Comparison of ENCODE assay signal across 10 mouse cellular contexts in the genomic region with DNA sequence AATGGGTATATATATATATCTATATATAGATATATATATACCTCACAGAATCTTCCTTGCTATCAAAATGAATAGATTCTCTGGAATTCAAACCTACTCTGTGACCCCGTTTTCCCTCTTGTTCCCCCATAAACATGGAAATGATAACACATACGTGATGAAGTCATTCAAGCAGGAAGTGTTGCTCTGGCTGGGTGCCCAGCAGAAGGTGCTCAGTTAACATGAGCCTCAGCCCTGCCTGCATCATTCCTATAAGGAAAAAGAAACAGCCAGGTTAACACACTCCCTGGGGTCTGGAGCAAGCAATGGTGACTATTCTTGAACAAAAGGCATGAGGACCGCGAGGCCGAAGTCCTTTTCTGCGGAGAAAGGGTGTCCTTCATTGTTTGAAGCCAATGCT. TPM values are rescaled to one million over a fixed set of nuclear protein-coding genes. Genes with fewer than 3 reads are reported as not detected.
DNase-seq lines count a peak whose midpoint lies in the region.
"Had no signal": no experiment of that assay in that cellular context is flagged by ENCODE, and none has a peak within 500 bp of the region (broad histone marks: within the 10 kb centered on the region; RNA-seq: fewer than 3 reads in every experiment).

No protein-coding gene starts in this region.

- DNase-seq in heart, adult 9 months (ENCODE audit: low spot score in 2 of 2), result peak; percentile 21 to 23
- no peak for DNase-seq in heart, postnatal 4 days
- peak; percentile 18 to 52 for DNase-seq in kidney, postnatal 36 days
- DNase-seq in kidney, adult 8-10 months, result no peak
- DNase-seq in lung, postnatal 10 days, result peak; percentile 43
- peak; percentile 67 for DNase-seq in lung, postnatal 36 days
- DNase-seq in left cerebral cortex, postnatal 14 days (ENCODE audit: low spot score in 2 of 2), result no peak
- DNase-seq: adrenal gland, adult 2 months; cerebellum, adult 11 months; cerebellum, adult 9-11 months had no signal

- intact Hi-C loops in left cerebral cortex, postnatal 14 days (cut with DNase I), result loop anchor here (5.0 kb wide), 3 partner anchors 104 to 269 kb away; no protein-coding TSS in a partner anchor

RNA-seq across cellular contexts. Expression of gene Gclc, which starts 54.1 kb away (rescaled TPM):
- 10 to 100 TPM; 12.0 to 12.4 TPM for total RNA-seq in heart, postnatal 4 days (2021)
- total RNA-seq in left cerebral cortex, postnatal 14 days (2021), result 10 to 100 TPM; 35.1 to 36.3 TPM

Comparison
In these comparisons a context has a peak if more than half of its experiments do, and no peak if none do; other contexts are left out.
1. DNase-seq: peak in heart, adult 9 months (2 of 2), kidney, postnatal 36 days (2 of 2), lung, postnatal 10 days (single experiment) and lung, postnatal 36 days (single experiment); none in heart, postnatal 4 days (single experiment), kidney, adult 8-10 months (0 of 2) and left cerebral cortex, postnatal 14 days (0 of 2).